Mouse (Mus musculus) heart, embryonic 11.5 days (tissue): ENCODE data around the gene Cd47. TPM values are rescaled to one million over a fixed set of nuclear protein-coding genes. Genes with fewer than 3 reads are reported as not detected.

Experiments used
- polyA plus RNA-seq: library from polyadenylated mRNA; unstranded; fragments of >200 nt; fragmentation: Nextera tagmentation; extraction: Ambion mirVana; gene quantifications from 2 replicates; pipeline ENCODE4 v1.2.1, GENCODE M21; 2014

Cd47 gene
- polyA plus RNA-seq, 1 experiment from 2014 or later, result 58.5 TPM

Other genes starting within 250 kb of the Cd47 start
- 14.6 and 18.0 TPM in 2 replicates for gene Ift57, start 101.3 kb upstream of the Cd47 start, polyA plus RNA-seq